Mouse (Mus musculus) MEL (cell line): ENCODE data around the gene Fam98b. TPM values are rescaled to one million over a fixed set of nuclear protein-coding genes. Genes with fewer than 3 reads are reported as not detected.

Experiments used
- DNase-seq: peaks from one replicate; pipeline ENCODE4 v3.0.0; 2011; ENCODE audit warnings: low read depth, low spot score
- H3K27ac ChIP-seq: 2 replicates; pipeline ENCODE4 v1.5.1; 2012; ENCODE audit warnings: low read depth, mild to moderate bottlenecking, control low read depth, low read length, moderate library complexity; ENCODE audit not compliant: control insufficient read depth
- H3K27me3 ChIP-seq, 2 experiments: fragments of 150-350 bp in 1 of 2; sonication (generic) in 1 of 2; 2 replicates each; pipeline ENCODE4 v1.6.1; 2012; ENCODE audit warnings: low read length in 2 of 2, mild to moderate bottlenecking in 2 of 2, improper control_type of control experiment in 1 of 2, moderate library complexity in 1 of 2; ENCODE audit not compliant: insufficient read depth in 2 of 2, control insufficient read depth in 1 of 2
- H3K36me3 ChIP-seq, 2 experiments: 2 replicates each; pipeline ENCODE4 v1.6.1; 2012 to 2014; ENCODE audit warnings: low read length in 2 of 2, improper control_type of control experiment in 1 of 2, inconsistent platforms in 1 of 2, mild to moderate bottlenecking in 1 of 2; ENCODE audit not compliant: insufficient read depth in 2 of 2, control insufficient read depth in 1 of 2
- H3K4me1 ChIP-seq, 2 experiments: fragments of 150-350 bp in 1 of 2; sonication (generic) in 1 of 2; 2 replicates each; pipeline ENCODE4 v1.6.1; 2012; ENCODE audit warnings: low read length in 2 of 2, improper control_type of control experiment in 1 of 2, mild to moderate bottlenecking in 1 of 2; ENCODE audit not compliant: insufficient read depth in 2 of 2, control insufficient read depth in 1 of 2
- H3K4me3 ChIP-seq, 2 experiments: fragments of 150-350 bp in 1 of 2; sonication (generic) in 1 of 2; 2 replicates each; pipeline ENCODE4 v1.5.1; 2012; ENCODE audit warnings: low read depth in 2 of 2, low read length in 2 of 2, mild to moderate bottlenecking in 2 of 2, moderate library complexity in 2 of 2, control low read depth in 1 of 2, improper control_type of control experiment in 1 of 2; ENCODE audit not compliant: control insufficient read depth in 1 of 2, insufficient read depth in 1 of 2
- H3K79me2 ChIP-seq: 2 replicates; pipeline ENCODE4 v1.6.1; 2012; ENCODE audit warnings: mild to moderate bottlenecking, low read length, moderate library complexity; ENCODE audit not compliant: control insufficient read depth, poor library complexity, insufficient read depth
- H3K9ac ChIP-seq: 2 replicates; pipeline ENCODE4 v1.6.1; 2012; ENCODE audit warnings: low read depth, mild to moderate bottlenecking, control low read depth, low read length, moderate library complexity; ENCODE audit not compliant: control insufficient read depth, poor library complexity, severe bottlenecking
- H3K9me3 ChIP-seq: fragments of 150-350 bp; sonication (generic); replicated peaks from 2 replicates; pipeline ENCODE4 v1.6.1; 2012; ENCODE audit warnings: mild to moderate bottlenecking, low read length, improper control_type of control experiment, moderate library complexity; ENCODE audit not compliant: insufficient read depth
- BHLHE40 ChIP-seq: IDR thresholded peaks from 2 replicates; pipeline ENCODE4 v1.6.1; 2012; ENCODE audit warnings: low read depth, mild to moderate bottlenecking, inconsistent platforms, low read length, improper control_type of control experiment, borderline replicate concordance
- CHD1 ChIP-seq: IDR thresholded peaks from 2 replicates; pipeline ENCODE4 v1.6.1; 2012; ENCODE audit warnings: low read depth, mild to moderate bottlenecking, inconsistent platforms, low read length, improper control_type of control experiment
- CHD2 ChIP-seq: IDR thresholded peaks from 2 replicates; pipeline ENCODE4 v1.6.1; 2011; ENCODE audit warnings: low read length, improper control_type of control experiment
- EP300 ChIP-seq, 2 experiments: IDR thresholded peaks; 2 replicates each; pipeline ENCODE4 v1.6.1; 2011; ENCODE audit warnings: improper control_type of control experiment in 2 of 2, low read length in 2 of 2, low read depth in 1 of 2, mild to moderate bottlenecking in 1 of 2
- ETS1 ChIP-seq: IDR thresholded peaks from 2 replicates; pipeline ENCODE4 v1.6.1; 2012; ENCODE audit warnings: low read depth, mild to moderate bottlenecking, inconsistent platforms, low read length, improper control_type of control experiment, moderate library complexity
- GATA1 ChIP-seq: IDR thresholded peaks from 2 replicates; pipeline ENCODE4 v1.6.1; 2011; ENCODE audit warnings: low read depth, low read length, improper control_type of control experiment
- HCFC1 ChIP-seq: IDR thresholded peaks from 2 replicates; pipeline ENCODE4 v1.6.1; 2012; ENCODE audit warnings: low read depth, mild to moderate bottlenecking, inconsistent platforms, low read length, improper control_type of control experiment, moderate library complexity
- JUND ChIP-seq: IDR thresholded peaks from 2 replicates; pipeline ENCODE4 v1.6.1; 2011; ENCODE audit warnings: low read depth, mild to moderate bottlenecking, improper control_type of control experiment, low read length
- KAT2A ChIP-seq: conservative IDR thresholded peaks from 2 replicates; pipeline ENCODE4 v1.6.1; 2012; ENCODE audit warnings: low read depth, low read length, improper control_type of control experiment, inconsistent platforms
- MAFK ChIP-seq: IDR thresholded peaks from 2 replicates; pipeline ENCODE4 v1.6.1; 2011; ENCODE audit warnings: low read depth, mild to moderate bottlenecking, low read length, improper control_type of control experiment, borderline replicate concordance
- MAX ChIP-seq: IDR thresholded peaks from 2 replicates; pipeline ENCODE4 v1.6.1; 2011; ENCODE audit warnings: low read length, improper control_type of control experiment
- MEF2A ChIP-seq: IDR thresholded peaks from 2 replicates; pipeline ENCODE4 v1.6.1; 2014; ENCODE audit warnings: low read depth, mild to moderate bottlenecking, inconsistent platforms, low read length, improper control_type of control experiment; ENCODE audit not compliant: poor library complexity, insufficient replicate concordance, severe bottlenecking; ENCODE audit errors: extremely low read depth
- NRF1 ChIP-seq: IDR thresholded peaks from 2 replicates; pipeline ENCODE4 v1.6.1; 2014; ENCODE audit warnings: low read depth, mild to moderate bottlenecking, inconsistent platforms, low read length, improper control_type of control experiment, moderate library complexity; ENCODE audit not compliant: poor library complexity, insufficient read depth, severe bottlenecking
- POLR2AphosphoS2 ChIP-seq: IDR thresholded peaks from 2 replicates; pipeline ENCODE4 v1.6.1; 2011; ENCODE audit warnings: low read length, improper control_type of control experiment
- RAD21 ChIP-seq: IDR thresholded peaks from 2 replicates; pipeline ENCODE4 v1.6.1; 2011; ENCODE audit warnings: mild to moderate bottlenecking, low read depth, low read length, improper control_type of control experiment
- RCOR1 ChIP-seq: IDR thresholded peaks from 2 replicates; pipeline ENCODE4 v1.6.1; 2012; ENCODE audit warnings: low read depth, mild to moderate bottlenecking, inconsistent platforms, low read length, improper control_type of control experiment
- SIN3A ChIP-seq: IDR thresholded peaks from 2 replicates; pipeline ENCODE4 v1.6.1; 2012; ENCODE audit warnings: low read length, improper control_type of control experiment, inconsistent platforms
- TAL1 ChIP-seq: IDR thresholded peaks from 2 replicates; pipeline ENCODE4 v1.6.1; 2012; ENCODE audit warnings: mild to moderate bottlenecking, inconsistent platforms, low read length, moderate library complexity, mixed read lengths
- TCF12 ChIP-seq: IDR thresholded peaks from 2 replicates; pipeline ENCODE4 v1.6.1; 2014; ENCODE audit warnings: low read depth, mild to moderate bottlenecking, inconsistent platforms, low read length, improper control_type of control experiment, moderate library complexity
- UBTF ChIP-seq: IDR thresholded peaks from 2 replicates; pipeline ENCODE4 v1.6.1; 2012; ENCODE audit warnings: low read depth, mild to moderate bottlenecking, inconsistent platforms, low read length, improper control_type of control experiment, moderate library complexity, borderline replicate concordance; ENCODE audit not compliant: insufficient read depth
- USF1 ChIP-seq: IDR thresholded peaks from 2 replicates; pipeline ENCODE4 v1.6.1; 2014; ENCODE audit warnings: low read depth, mild to moderate bottlenecking, inconsistent platforms, low read length, improper control_type of control experiment, moderate library complexity
- USF2 ChIP-seq, 2 experiments: IDR thresholded peaks; 2 replicates each; pipeline ENCODE4 v1.6.1; 2011 to 2012; ENCODE audit warnings: improper control_type of control experiment in 2 of 2, low read length in 2 of 2, borderline replicate concordance in 1 of 2, inconsistent platforms in 1 of 2, low read depth in 1 of 2, mild to moderate bottlenecking in 1 of 2; ENCODE audit not compliant: insufficient read depth in 1 of 2
- ZMIZ1 ChIP-seq: IDR thresholded peaks from 2 replicates; pipeline ENCODE4 v1.6.1; 2012; ENCODE audit warnings: low read depth, mild to moderate bottlenecking, inconsistent platforms, low read length, improper control_type of control experiment, moderate library complexity
- polyA plus RNA-seq, 2 experiments: library from polyadenylated mRNA; stranded (reverse) in 1 of 2; unstranded in 1 of 2; fragments of >175 nt in 1 of 2; fragments of >200 nt in 1 of 2; gene quantifications; 2 replicates each; pipeline versions ENCODE4 v1.2.1 to v1.2.4; 2012; ENCODE audit warnings: low replicate concordance in 2 of 2, low read depth in 1 of 2; ENCODE audit not compliant: insufficient read length in 2 of 2, insufficient read depth in 1 of 2, missing spikeins in 1 of 2
- total RNA-seq: library from RNA; depleted of rRNA; stranded (reverse); fragments of 300-350 nt; gene quantifications from 2 replicates; pipeline ENCODE4 v1.2.3, GENCODE M21; 2012

The Fam98b gene
- total and polyA plus RNA-seq, 3 experiments = 14.3 to 228 (median 54.9) TPM

- Histone ChIP-seq H3K9ac (no peak overlapping the region), H3K4me1 (peaks cover 9 to 10% of the 10 kb centered on the region in 2 experiments), H3K79me2 (peaks cover 44% of the 10 kb centered on the region), H3K27ac (no peak overlapping the region), H3K36me3 (peaks cover 0 to 27% of the 10 kb centered on the region in 2 experiments; a peak in 3 of 4 replicates), H3K9me3 (no peaks in the 10 kb centered on the region), H3K4me3 (no peak overlapping the region), H3K27me3 (no peaks in the 10 kb centered on the region)
- peak; percentile 58; the same call in 1 of the 2 replicates for TF ChIP-seq JUND
- no peak for TF ChIP-seq USF2 (IDR thresholded peaks at IDR 0.05; ENCODE audit: borderline replicate concordance in 1 of 2, insufficient read depth in 1 of 2, low read depth in 1 of 2, low read length in 2 of 2)
- no peak for TF ChIP-seq USF1
- DNase-seq = no peak
These were observed 5.9 kb downstream of the Fam98b start for GRCm38 (mm10) chr2:117255415-117255814.

- no peak overlapping the region for H3K9ac ChIP-seq
- DNase-seq = peak; percentile 42
- no peaks in the 10 kb centered on the region for H3K9me3 ChIP-seq
- H3K27ac ChIP-seq = no peak overlapping the region
- H3K4me3 ChIP-seq = no peak overlapping the region
- no peaks in the 10 kb centered on the region for H3K27me3 ChIP-seq
- H3K36me3 ChIP-seq = peaks cover 0 to 16% of the 10 kb centered on the region in 2 experiments; a peak in 3 of 4 replicates
- peaks cover 26% of the 10 kb centered on the region; the same call in 1 of the 2 replicates for H3K79me2 ChIP-seq
- peaks cover 9 to 10% of the 10 kb centered on the region in 2 experiments for H3K4me1 ChIP-seq
- peak; percentile 49; the same call in 1 of the 2 replicates for TF ChIP-seq RCOR1
- peak; percentile 69 for TF ChIP-seq GATA1
- peak; percentile 44; the same call in 1 of the 2 replicates for TF ChIP-seq SIN3A
- TF ChIP-seq KAT2A = no peak
- no peak for TF ChIP-seq CHD1
- TF ChIP-seq NRF1 = no peak
- no peak for TF ChIP-seq ZMIZ1
- TF ChIP-seq HCFC1 = no peak
- TF ChIP-seq TAL1 = no peak
- TF ChIP-seq MAFK = no peak
- peak; percentile 55 for TF ChIP-seq ETS1
- no peak for TF ChIP-seq POLR2AphosphoS2
- TF ChIP-seq UBTF = no peak
- TF ChIP-seq TCF12 = peak; percentile 73; the same call in 1 of the 2 replicates
- no peak for TF ChIP-seq CHD2
- no peak for TF ChIP-seq MAX
- no peak for TF ChIP-seq JUND
- TF ChIP-seq RAD21 = no peak
- TF ChIP-seq EP300 (IDR thresholded peaks at IDR 0.05; ENCODE audit: low read depth in 1 of 2, low read length in 2 of 2) = peak; percentile 35 to 64; a peak in 2 of 4 replicates
- TF ChIP-seq MEF2A = no peak
- TF ChIP-seq BHLHE40 = no peak
These were observed 8.1 kb downstream of the Fam98b start for GRCm38 (mm10) chr2:117257617-117258016.
